Mouse (Mus musculus) myocyte (in vitro differentiated cells): ENCODE measurements around the gene Rab11a. TPM values are rescaled to one million over a fixed set of nuclear protein-coding genes. Genes with fewer than 3 reads are reported as not detected.

Source experiments
- H3K27me3 ChIP-seq: one replicate; pipeline ENCODE4 v1.6.1; 2011; ENCODE audit not compliant: control insufficient read depth, insufficient read depth, insufficient read length
- H3K36me3 ChIP-seq: one replicate; pipeline ENCODE4 v1.6.1; 2011; ENCODE audit not compliant: control insufficient read depth, insufficient read depth
- H3K4me2 ChIP-seq: one replicate; pipeline ENCODE4 v1.6.1; 2011; ENCODE audit warnings: low read depth, control low read depth
- H3K4me3 ChIP-seq: one replicate; pipeline ENCODE4 v1.5.1; 2011; ENCODE audit warnings: mild to moderate bottlenecking, control low read depth, moderate library complexity
- H3K79me2 ChIP-seq: one replicate; pipeline ENCODE4 v1.6.1; 2011; ENCODE audit not compliant: control insufficient read depth, insufficient read depth
- H3ac ChIP-seq: one replicate; pipeline ENCODE4 v1.6.1; 2011; ENCODE audit not compliant: control insufficient read depth, insufficient read length
- CEBPB ChIP-seq: IDR thresholded peaks from 2 replicates; pipeline ENCODE4 v1.6.1; 2011; ENCODE audit warnings: mild to moderate bottlenecking, moderate library complexity; ENCODE audit not compliant: poor library complexity, insufficient read depth, severe bottlenecking
- E2F4 ChIP-seq: IDR thresholded peaks from one replicate; pipeline ENCODE4 v1.6.1; 2011; ENCODE audit warnings: mild to moderate bottlenecking, control low read depth, moderate library complexity; ENCODE audit not compliant: insufficient read depth
- MAX ChIP-seq: IDR thresholded peaks from one replicate; pipeline ENCODE4 v1.6.1; 2011; ENCODE audit warnings: low read depth, mild to moderate bottlenecking, control low read depth
- MYOD1 ChIP-seq, 3 experiments: IDR thresholded peaks; one replicate each; pipeline ENCODE4 v1.6.1; 2011; ENCODE audit warnings: control low read depth in 2 of 3, low read depth in 2 of 3, mild to moderate bottlenecking in 2 of 3, moderate library complexity in 1 of 3; ENCODE audit not compliant: insufficient read length in 2 of 3, control insufficient read depth in 1 of 3
- MYOG ChIP-seq, 3 experiments: IDR thresholded peaks; one replicate each; pipeline ENCODE4 v1.6.1; 2011; ENCODE audit warnings: control low read depth in 2 of 3, low read depth in 2 of 3, mild to moderate bottlenecking in 2 of 3; ENCODE audit not compliant: insufficient read length in 2 of 3, control insufficient read depth in 1 of 3, insufficient read depth in 1 of 3
- POLR2A ChIP-seq: IDR thresholded peaks from one replicate; pipeline ENCODE4 v1.6.1; 2011; ENCODE audit warnings: low read depth, mild to moderate bottlenecking, control low read depth, moderate library complexity; ENCODE audit not compliant: insufficient read length
- POLR2AphosphoS2 ChIP-seq: IDR thresholded peaks from one replicate; pipeline ENCODE4 v1.6.1; 2011; ENCODE audit warnings: low read depth, control low read depth; ENCODE audit not compliant: insufficient read length
- REST ChIP-seq: IDR thresholded peaks from one replicate; pipeline ENCODE4 v1.6.1; 2011; ENCODE audit warnings: mild to moderate bottlenecking, control low read depth, moderate library complexity; ENCODE audit not compliant: insufficient read depth, insufficient read length
- SRF ChIP-seq: IDR thresholded peaks from one replicate; pipeline ENCODE4 v1.6.1; 2011; ENCODE audit warnings: low read depth; ENCODE audit not compliant: control insufficient read depth, insufficient read length
- TCF12 ChIP-seq: IDR thresholded peaks from one replicate; pipeline ENCODE4 v1.6.1; 2011; ENCODE audit warnings: mild to moderate bottlenecking, control low read depth; ENCODE audit not compliant: poor library complexity, insufficient read depth, severe bottlenecking
- TCF3 ChIP-seq: IDR thresholded peaks from one replicate; pipeline ENCODE4 v1.6.1; 2011; ENCODE audit warnings: low read depth, control low read depth; ENCODE audit not compliant: insufficient read length
- USF1 ChIP-seq: IDR thresholded peaks from one replicate; pipeline ENCODE4 v1.6.1; 2011; ENCODE audit warnings: low read depth, mild to moderate bottlenecking, control low read depth, moderate library complexity
- polyA plus RNA-seq: library from polyadenylated mRNA; unstranded; fragments of >200 nt; fragmentation: generic; extraction: Trizol; gene quantifications from one replicate; pipeline ENCODE4 v1.2.1, GENCODE M21; 2012; ENCODE audit warnings: missing spikeins

The Rab11a gene
- polyA plus RNA-seq, 1 experiment, result 150 TPM

DNA sequence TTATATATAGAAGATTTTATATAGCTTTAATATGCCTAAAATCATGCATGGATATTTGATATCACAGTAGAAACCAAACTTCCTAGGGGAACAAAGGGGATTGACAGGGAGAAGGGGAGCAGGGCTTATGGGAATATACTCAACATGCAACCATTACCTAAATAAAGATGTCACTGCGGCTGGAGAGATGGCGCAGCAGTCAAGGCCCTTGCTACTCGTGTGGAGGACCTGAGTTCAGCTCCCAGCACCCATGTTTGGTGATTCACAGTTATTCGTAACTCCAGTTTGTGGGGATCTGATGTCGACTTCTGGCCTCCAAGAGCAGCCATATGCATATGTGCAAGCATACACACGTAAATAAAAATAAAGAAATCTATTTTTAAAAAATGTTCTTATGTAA is 32.4 kb upstream of the Rab11a start:
- Histone ChIP-seq H3K4me3 (no peak overlapping the region), H3K79me2 (no peaks in the 10 kb centered on the region), H3K27me3 (peaks cover 26% of the 10 kb centered on the region), H3K4me2 (no peak overlapping the region), H3ac (no peak overlapping the region), H3K36me3 (no peaks in the 10 kb centered on the region)
- TF ChIP-seq CEBPB, result no peak
- no peak for TF ChIP-seq MYOG (IDR thresholded peaks at IDR 0.05; ENCODE audit: control insufficient read depth in 1 of 3, insufficient read depth in 1 of 3, insufficient read length in 2 of 3, low read depth in 2 of 3)
- TF ChIP-seq USF1, result no peak
- TF ChIP-seq TCF12, result no peak
- no peak for TF ChIP-seq SRF
- TF ChIP-seq REST, result no peak
- TF ChIP-seq TCF3, result no peak

- no peak overlapping the region for H3K4me2 ChIP-seq
These were observed 31.6 kb upstream of the Rab11a start for GRCm38 (mm10) chr9:64769066-64769695.

GRCm38 (mm10) chr9:64767796-64768195 is 30.2 kb upstream of the Rab11a start:
- peaks cover 18% of the 10 kb centered on the region for H3K27me3 ChIP-seq
- H3K4me2 ChIP-seq, result no peak overlapping the region
- H3K79me2 ChIP-seq, result no peaks in the 10 kb centered on the region
- H3K4me3 ChIP-seq, result no peak overlapping the region
- no peaks in the 10 kb centered on the region for H3K36me3 ChIP-seq
- no peak overlapping the region for H3ac ChIP-seq
- TF ChIP-seq POLR2AphosphoS2 (no peak), MYOD1 (IDR thresholded peaks at IDR 0.05; ENCODE audit: control insufficient read depth in 1 of 3, insufficient read length in 2 of 3, low read depth in 2 of 3) (no peak), MAX (no peak), MYOG (IDR thresholded peaks at IDR 0.05; ENCODE audit: control insufficient read depth in 1 of 3, insufficient read depth in 1 of 3, insufficient read length in 2 of 3, low read depth in 2 of 3) (no peak), POLR2A (no peak), REST (no peak), CEBPB (no peak), TCF3 (no peak), TCF12 (no peak), E2F4 (no peak)

More at GRCm38 (mm10) chr9:64769066-64769695, 31.6 kb upstream of the Rab11a start:
- H3K27me3 ChIP-seq, result peaks cover 26% of the 10 kb centered on the region
- no peak overlapping the region for H3K4me3 ChIP-seq
- H3ac ChIP-seq, result no peak overlapping the region
- H3K79me2 ChIP-seq, result no peaks in the 10 kb centered on the region
- no peaks in the 10 kb centered on the region for H3K36me3 ChIP-seq
- TF ChIP-seq TCF3 (no peak), SRF (no peak), E2F4 (no peak), REST (no peak), MYOG (IDR thresholded peaks at IDR 0.05; ENCODE audit: control insufficient read depth in 1 of 3, insufficient read depth in 1 of 3, insufficient read length in 2 of 3, low read depth in 2 of 3) (no peak), POLR2A (no peak), TCF12 (no peak), MYOD1 (IDR thresholded peaks at IDR 0.05; ENCODE audit: control insufficient read depth in 1 of 3, insufficient read length in 2 of 3, low read depth in 2 of 3) (no peak), MAX (no peak)

GRCm38 (mm10) chr9:64766136-64766535 is 28.6 kb upstream of the Rab11a start:
- Histone ChIP-seq H3K27me3 (peaks cover 2% of the 10 kb centered on the region), H3K79me2 (no peaks in the 10 kb centered on the region), H3K4me2 (no peak overlapping the region), H3K4me3 (no peak overlapping the region), H3ac (no peak overlapping the region), H3K36me3 (no peaks in the 10 kb centered on the region)
- TF ChIP-seq MYOD1 (IDR thresholded peaks at IDR 0.05; ENCODE audit: control insufficient read depth in 1 of 3, insufficient read length in 2 of 3, low read depth in 2 of 3), result no peak

- H3K4me3 ChIP-seq, result no peak overlapping the region
- no peaks in the 10 kb centered on the region for H3K36me3 ChIP-seq
- no peaks in the 10 kb centered on the region for H3K79me2 ChIP-seq
- no peak for TF ChIP-seq CEBPB
- no peak overlapping the region for H3K4me2 ChIP-seq
- no peak overlapping the region for H3ac ChIP-seq
- no peaks in the 10 kb centered on the region for H3K27me3 ChIP-seq
These were observed 27.3 kb upstream of the Rab11a start for GRCm38 (mm10) chr9:64764824-64765223.
